Mouse (Mus musculus): ENCODE data around the gene Lpp. TPM values are rescaled to one million over a fixed set of nuclear protein-coding genes. Genes with fewer than 3 reads are reported as not detected.

Gene Lpp
- polyA plus RNA-seq, 1 experiment = not detected

GRCm38 (mm10) chr16:24504838-24505605, 111.7 kb downstream of the Lpp start:
- H3K4me3 ChIP-seq (ENCODE audit: insufficient read depth, low read depth, low read length) = no peak overlapping the region
- peaks cover 3% of the 10 kb centered on the region for H3K4me1 ChIP-seq (ENCODE audit: control insufficient read depth, insufficient read depth, low read length)
- TF ChIP-seq POLR2A (IDR thresholded peaks at IDR 0.05; ENCODE audit: insufficient read depth, low read depth, low read length) (no peak), CTCF (IDR thresholded peaks at IDR 0.05; ENCODE audit: insufficient read depth, low read depth, low read length) (no peak)
- 86% methylated on average over 7 of the region's 7 CpGs for WGBS
- no peak overlapping the region for H3K27ac ChIP-seq (ENCODE audit: insufficient read depth, low read depth, low read length)

GRCm38 (mm10) chr16:24506237-24506636, 112.9 kb downstream of the Lpp start:
- Histone ChIP-seq H3K4me1 (ENCODE audit: control insufficient read depth, insufficient read depth, low read length) (peaks cover 3% of the 10 kb centered on the region), H3K4me3 (ENCODE audit: insufficient read depth, low read depth, low read length) (no peak overlapping the region), H3K27ac (ENCODE audit: insufficient read depth, low read depth, low read length) (no peak overlapping the region)
- no peak for TF ChIP-seq CTCF (IDR thresholded peaks at IDR 0.05; ENCODE audit: insufficient read depth, low read depth, low read length)
- no peak for TF ChIP-seq POLR2A (IDR thresholded peaks at IDR 0.05; ENCODE audit: insufficient read depth, low read depth, low read length)
- 96% methylated on average over 2 of the region's 2 CpGs for WGBS

- Histone ChIP-seq H3K27ac (ENCODE audit: insufficient read depth, low read depth, low read length) (no peak overlapping the region), H3K4me3 (ENCODE audit: insufficient read depth, low read depth, low read length) (no peak overlapping the region), H3K4me1 (ENCODE audit: control insufficient read depth, insufficient read depth, low read length) (peaks cover 3% of the 10 kb centered on the region)
- WGBS = 45% methylated on average over 4 of the region's 4 CpGs
- TF ChIP-seq CTCF (IDR thresholded peaks at IDR 0.05; ENCODE audit: insufficient read depth, low read depth, low read length) = no peak
- TF ChIP-seq POLR2A (IDR thresholded peaks at IDR 0.05; ENCODE audit: insufficient read depth, low read depth, low read length) = no peak
These were observed 113.4 kb downstream of the Lpp start for GRCm38 (mm10) chr16:24506740-24507139.

GRCm38 (mm10) chr16:24507927-24508540, 114.7 kb downstream of the Lpp start:
- Histone ChIP-seq H3K4me3 (ENCODE audit: insufficient read depth, low read depth, low read length) (no peak overlapping the region), H3K27ac (ENCODE audit: insufficient read depth, low read depth, low read length) (no peak overlapping the region), H3K4me1 (ENCODE audit: control insufficient read depth, insufficient read depth, low read length) (peaks cover 3% of the 10 kb centered on the region)
- TF ChIP-seq POLR2A (IDR thresholded peaks at IDR 0.05; ENCODE audit: insufficient read depth, low read depth, low read length) (no peak), CTCF (IDR thresholded peaks at IDR 0.05; ENCODE audit: insufficient read depth, low read depth, low read length) (no peak)
- WGBS = 99% methylated on average over 5 of the region's 5 CpGs

- Histone ChIP-seq H3K4me3 (ENCODE audit: insufficient read depth, low read depth, low read length) (no peak overlapping the region), H3K27ac (ENCODE audit: insufficient read depth, low read depth, low read length) (no peak overlapping the region), H3K4me1 (ENCODE audit: control insufficient read depth, insufficient read depth, low read length) (peaks cover 3% of the 10 kb centered on the region)
- TF ChIP-seq POLR2A (IDR thresholded peaks at IDR 0.05; ENCODE audit: insufficient read depth, low read depth, low read length) = no peak
- TF ChIP-seq CTCF (IDR thresholded peaks at IDR 0.05; ENCODE audit: insufficient read depth, low read depth, low read length) = no peak
- 82% methylated on average over 5 of the region's 5 CpGs for WGBS
These were observed 115.9 kb downstream of the Lpp start for GRCm38 (mm10) chr16:24509100-24509812.

GRCm38 (mm10) chr16:24509813-24510166, 116.5 kb downstream of the Lpp start:
- TF ChIP-seq POLR2A (IDR thresholded peaks at IDR 0.05; ENCODE audit: insufficient read depth, low read depth, low read length) = no peak
- no peak for TF ChIP-seq CTCF (IDR thresholded peaks at IDR 0.05; ENCODE audit: insufficient read depth, low read depth, low read length)
- peaks cover 3% of the 10 kb centered on the region for H3K4me1 ChIP-seq (ENCODE audit: control insufficient read depth, insufficient read depth, low read length)
- 47% methylated on average over 1 of the region's 1 CpGs for WGBS
- no peak overlapping the region for H3K4me3 ChIP-seq (ENCODE audit: insufficient read depth, low read depth, low read length)
- no peak overlapping the region for H3K27ac ChIP-seq (ENCODE audit: insufficient read depth, low read depth, low read length)

- Histone ChIP-seq H3K4me3 (ENCODE audit: insufficient read depth, low read depth, low read length) (no peak overlapping the region), H3K4me1 (ENCODE audit: control insufficient read depth, insufficient read depth, low read length) (peaks cover 3% of the 10 kb centered on the region), H3K27ac (ENCODE audit: insufficient read depth, low read depth, low read length) (no peak overlapping the region)
- WGBS = 97% methylated on average over 4 of the region's 4 CpGs
- TF ChIP-seq CTCF (IDR thresholded peaks at IDR 0.05; ENCODE audit: insufficient read depth, low read depth, low read length) (no peak), POLR2A (IDR thresholded peaks at IDR 0.05; ENCODE audit: insufficient read depth, low read depth, low read length) (no peak)
These were observed 119.9 kb downstream of the Lpp start for GRCm38 (mm10) chr16:24513228-24513627.

- Histone ChIP-seq H3K4me1 (ENCODE audit: control insufficient read depth, insufficient read depth, low read length) (peaks cover 3% of the 10 kb centered on the region), H3K4me3 (ENCODE audit: insufficient read depth, low read depth, low read length) (no peak overlapping the region), H3K27ac (ENCODE audit: insufficient read depth, low read depth, low read length) (no peak overlapping the region)
- TF ChIP-seq CTCF (IDR thresholded peaks at IDR 0.05; ENCODE audit: insufficient read depth, low read depth, low read length) = no peak
- TF ChIP-seq POLR2A (IDR thresholded peaks at IDR 0.05; ENCODE audit: insufficient read depth, low read depth, low read length) = no peak
- WGBS = 54% methylated on average over 11 of the region's 11 CpGs
These were observed 121.8 kb downstream of the Lpp start for GRCm38 (mm10) chr16:24514802-24515727.
